Mouse (Mus musculus): Measurements from ENCODE around the gene Aatf. TPM values are rescaled to one million over a fixed set of nuclear protein-coding genes. Genes with fewer than 3 reads are reported as not detected.

The Aatf gene
- total RNA-seq, 2 experiments from 2014 or later, result 27.4 to 30.5 TPM

- DNase-seq (ENCODE audit: low spot score in 2 of 2), result no peak
Observed at GRCm38 (mm10) chr11:84376510-84377365, 136.6 kb downstream of the Aatf start.

GRCm38 (mm10) chr11:84375951-84376496, 137.3 kb downstream of the Aatf start:
- DNase-seq (ENCODE audit: low spot score in 2 of 2), result no peak

- no peak for DNase-seq (ENCODE audit: low spot score in 2 of 2)
Observed at GRCm38 (mm10) chr11:84373122-84373521, 140.2 kb downstream of the Aatf start.

Other genes starting within 250 kb of the Aatf start
- gene Lhx1, start 12.0 kb upstream of the Aatf start, total RNA-seq (2021), result 1 to 10 TPM in 1 of 2 experiments, under 1 TPM in 1; 0.62 to 9.8 TPM

Data from adrenal gland, postnatal 4 days (tissue).